Mouse (Mus musculus): ENCODE measurements around the gene Slc25a38. TPM values are rescaled to one million over a fixed set of nuclear protein-coding genes. Genes with fewer than 3 reads are reported as not detected.

Slc25a38 gene
- polyA plus RNA-seq (2012; fragmentation: generic; extraction: Trizol), result 10 to 100 TPM; 12.0 to 19.8 TPM

DNA sequence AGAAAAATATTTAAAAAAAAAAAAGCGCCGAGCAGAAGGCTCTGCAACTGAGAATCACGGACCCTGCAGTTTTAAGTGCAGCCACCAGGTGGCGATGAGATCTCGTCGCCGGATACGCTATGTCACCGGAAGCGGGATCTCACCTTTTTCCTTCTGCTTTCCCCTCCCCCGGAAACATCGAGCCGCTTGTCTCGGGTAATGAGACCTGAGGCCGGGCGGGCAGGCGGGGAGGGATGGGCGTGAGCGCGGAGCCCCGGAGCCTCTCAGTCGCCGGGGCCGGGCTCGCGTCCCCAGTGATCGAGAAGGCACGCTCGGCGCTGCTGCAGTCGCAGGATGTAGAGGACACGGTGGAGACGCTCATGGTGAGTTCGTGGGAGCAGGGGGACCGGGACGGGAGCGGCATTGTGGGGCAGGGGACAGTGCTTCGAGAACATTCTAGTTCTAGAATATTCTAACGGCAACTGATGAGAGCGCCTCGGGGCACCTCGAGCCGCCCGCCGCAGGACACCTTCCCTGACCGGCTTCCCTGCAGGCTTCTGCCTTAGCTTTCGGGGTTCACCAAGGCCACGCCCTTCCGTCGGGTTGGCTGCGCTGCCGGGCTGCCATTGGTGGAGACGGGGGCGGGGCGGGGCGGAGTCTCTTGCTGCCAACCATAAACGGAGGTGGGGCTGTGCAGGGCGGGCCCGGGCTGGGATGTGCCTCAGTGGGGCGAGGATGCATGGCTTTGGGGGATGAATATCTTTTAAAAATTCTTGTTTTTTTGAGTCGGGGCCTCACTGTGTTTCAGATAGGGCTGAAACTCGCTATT lies at the start of gene Slc25a38:
Slc25a38 (plus strand) TSS at position 164 of the 808 bp plus-strand sequence.

DNA sequence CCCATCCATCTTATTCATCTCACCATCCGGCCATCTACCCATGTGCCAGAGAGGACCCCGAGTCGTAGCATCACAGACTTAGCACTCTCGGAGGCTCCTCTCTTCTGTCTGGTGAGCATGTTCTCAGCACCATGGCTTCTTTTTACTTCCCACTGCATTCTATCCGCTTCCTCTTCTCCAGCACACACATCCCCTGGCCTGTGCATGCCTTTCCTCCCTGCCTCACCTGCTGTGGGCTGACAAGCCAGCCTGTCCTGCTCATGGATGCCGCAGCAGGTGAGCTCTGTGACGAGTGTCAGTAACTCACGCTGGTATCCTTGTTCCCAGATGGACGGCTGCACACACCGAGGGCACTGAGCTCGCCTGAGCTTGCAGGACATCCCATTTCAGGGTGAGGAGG lies 40.4 kb upstream of the Slc25a38 start, which contains the start of gene Cx3cr1:
Cx3cr1 (minus strand) TSS at position 101 of the 400 bp plus-strand sequence.

DNA sequence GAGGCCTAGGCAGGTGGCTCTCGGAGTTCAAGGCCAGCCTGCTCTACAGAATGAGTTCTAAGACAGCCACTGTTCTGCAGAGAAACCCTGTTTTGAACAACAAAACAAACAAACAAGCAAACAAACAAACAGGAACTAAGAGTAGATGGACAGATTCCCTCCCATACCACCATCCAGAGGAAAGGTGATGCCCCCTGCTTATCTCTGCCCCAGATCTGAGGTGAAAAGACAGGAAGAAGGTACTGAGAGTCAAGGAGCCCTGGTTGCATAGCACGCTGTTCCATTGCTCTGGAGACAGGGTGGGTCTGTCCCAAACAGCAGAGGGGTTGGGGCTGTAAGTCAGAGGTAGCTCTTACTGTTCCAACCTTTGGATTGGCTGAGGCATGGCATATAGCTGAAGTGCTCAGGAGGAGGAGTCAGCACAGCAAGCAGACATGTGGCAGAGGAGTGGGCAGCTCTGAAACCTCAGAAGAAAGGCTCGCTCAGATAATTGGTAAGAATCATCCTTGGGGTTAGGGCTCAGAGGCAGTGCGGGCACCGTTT lies 18.4 kb upstream of the Slc25a38 start, which contains the start of gene Ccr8:
Ccr8 (plus strand) TSS at position 419 of the 543 bp plus-strand sequence.

DNA sequence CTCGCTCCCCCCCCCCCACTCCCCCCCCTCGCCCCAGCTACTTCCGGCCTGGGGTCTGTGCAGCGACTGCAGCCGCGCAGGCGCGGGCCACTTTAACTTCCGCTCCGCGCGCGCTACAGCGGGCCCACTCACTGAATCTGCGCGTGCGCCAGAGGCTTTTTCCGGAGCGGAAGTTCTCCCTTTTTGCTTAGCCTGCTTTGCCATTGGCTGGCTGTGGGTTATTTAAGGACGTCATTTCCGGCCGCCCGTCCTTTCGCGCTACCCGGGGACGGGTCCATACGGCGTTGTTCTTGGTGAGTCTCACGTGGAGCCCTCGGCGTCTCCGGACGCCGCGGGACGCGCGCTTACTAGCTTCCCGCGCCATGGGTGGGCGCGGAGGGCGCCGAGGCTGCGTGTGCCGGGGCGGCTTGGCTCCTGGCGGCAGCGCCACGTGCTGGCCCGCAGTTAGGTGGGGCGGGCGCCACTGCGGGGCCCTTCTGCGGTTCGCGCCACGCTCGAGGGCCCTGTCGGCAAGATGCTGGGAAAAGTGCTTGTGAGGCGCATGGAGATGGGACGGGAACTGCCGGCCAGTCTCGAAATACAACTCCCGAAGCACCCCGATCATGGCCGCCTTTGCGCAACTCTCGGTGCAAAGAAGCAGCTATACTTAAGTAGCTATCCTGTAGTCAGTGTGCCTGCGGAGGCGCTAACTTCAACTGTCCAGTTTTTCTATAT lies 17.5 kb downstream of the Slc25a38 start, which contains the start of gene Rpsa:
Rpsa (plus strand) TSS at position 152 of the 714 bp plus-strand sequence.

DNA sequence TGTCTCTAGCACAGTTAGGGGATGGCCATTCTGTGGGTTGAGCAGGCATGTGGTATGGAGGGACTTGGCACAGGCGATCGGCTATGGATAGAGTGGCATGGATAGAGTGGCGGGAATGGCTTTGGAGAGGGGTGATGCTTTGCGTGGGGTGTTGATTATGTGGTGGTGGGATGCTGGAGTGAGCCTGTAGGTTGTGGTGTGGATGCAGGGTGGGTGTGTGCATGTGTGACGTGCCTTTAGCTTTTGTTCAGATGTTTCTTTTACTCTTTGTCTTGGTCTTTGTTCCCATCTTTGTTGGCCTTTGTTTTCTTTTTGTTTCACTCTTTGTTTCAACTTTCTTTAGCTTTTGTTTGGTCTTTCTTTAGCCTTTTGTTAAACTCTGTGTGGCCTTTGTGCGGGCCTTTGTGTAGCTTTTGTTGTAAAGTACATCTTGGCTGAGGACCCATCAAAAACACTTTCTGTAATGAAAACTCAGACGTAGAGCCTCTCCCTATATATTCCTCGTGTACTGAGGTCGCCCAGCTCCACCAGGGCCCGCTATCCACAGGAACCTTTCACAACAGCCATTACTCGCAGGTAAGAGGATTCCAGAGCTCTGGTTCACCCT lies 39.2 kb downstream of the Slc25a38 start, which contains the start of gene Mobp:
Mobp (plus strand) TSS at position 486 of the 607 bp plus-strand sequence.

Other genes with a start within 250 kb of the Slc25a38 start
- 10 to 100 TPM in 1 of 2 experiments, 1 to 10 TPM in 1; 1.2 to 18.7 TPM for gene Wdr48, start 215.5 kb upstream of the Slc25a38 start, polyA plus RNA-seq (2012; fragmentation: generic; extraction: Trizol)
- 10 to 100 TPM in 1 of 2 experiments, 1 to 10 TPM in 1; 5.6 to 15.7 TPM for gene Gorasp1, start 172.8 kb upstream of the Slc25a38 start, polyA plus RNA-seq (2012; fragmentation: generic; extraction: Trizol)
- gene Ttc21a, start 172.8 kb upstream of the Slc25a38 start, polyA plus RNA-seq (2012; fragmentation: generic; extraction: Trizol), result under 1 TPM; 0.01 to 0.07 TPM
- gene Csrnp1, start 125.7 kb upstream of the Slc25a38 start, polyA plus RNA-seq (2012; fragmentation: generic; extraction: Trizol), result 1 to 10 TPM; 1.7 to 3.2 TPM
- gene Xirp1, start 86.8 kb upstream of the Slc25a38 start, polyA plus RNA-seq (2012; fragmentation: generic; extraction: Trizol), result under 1 TPM in 1 of 2 experiments, not detected in 1; 0.01 TPM
- gene Cx3cr1, start 40.5 kb upstream of the Slc25a38 start, polyA plus RNA-seq (2012; fragmentation: generic; extraction: Trizol), result under 1 TPM; 0.01 to 0.12 TPM
- not detected for gene Ccr8, start 18.3 kb upstream of the Slc25a38 start, polyA plus RNA-seq (2012; fragmentation: generic; extraction: Trizol)
- 1,000 to 10,000 TPM; 3,161 to 9,121 TPM for gene Rpsa, start 17.3 kb downstream of the Slc25a38 start, polyA plus RNA-seq (2012; fragmentation: generic; extraction: Trizol)
- gene Mobp, start 39.3 kb downstream of the Slc25a38 start, polyA plus RNA-seq (2012; fragmentation: generic; extraction: Trizol), result not detected
- gene Myrip, start 191.1 kb downstream of the Slc25a38 start, polyA plus RNA-seq (2012; fragmentation: generic; extraction: Trizol), result not detected

Measured in C3H10T1/2 (cell line).